11 mouse cellular contexts compared by ENCODE assay signal in the genomic region with DNA sequence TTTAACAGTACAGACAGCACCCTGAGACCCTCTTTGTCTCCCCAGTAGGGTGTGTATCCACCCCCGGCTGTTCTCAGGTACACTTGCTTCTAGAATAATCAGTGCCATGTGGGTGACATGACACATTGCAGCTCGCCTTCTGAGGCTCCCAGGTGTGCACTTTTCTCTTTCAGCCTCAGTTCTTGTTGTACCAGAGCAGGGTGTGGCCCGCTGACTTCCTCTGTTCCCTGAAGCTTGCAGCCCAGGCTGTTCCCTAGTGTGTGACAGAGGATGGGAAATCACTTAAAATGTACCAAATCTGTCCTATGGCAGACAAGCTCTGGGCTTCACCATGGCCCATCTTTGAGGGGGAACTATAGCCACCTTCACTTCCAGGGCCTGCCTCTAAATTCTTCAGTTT.
A peak's percentile ranks its signal among the peaks of the same experiment; 100 is the strongest.
DNase-seq lines count a peak whose midpoint lies in the region; ATAC-seq and TF ChIP-seq lines count a peak whose summit lies in the region.
"Had no signal": no experiment of that assay in that cellular context is flagged by ENCODE, and none has a peak within 500 bp of the region (broad histone marks: within the 10 kb centered on the region; RNA-seq: fewer than 3 reads in every experiment).

No protein-coding gene starts in this region.

- peaks cover 27% of the 10 kb centered on the region for H3K4me1 ChIP-seq in lung, embryonic 15.5 days
- H3K4me1 ChIP-seq in embryonic facial prominence, embryonic 10.5 days = peaks cover 25% of the 10 kb centered on the region
- H3K4me1 ChIP-seq in hindbrain, embryonic 15.5 days (replicated peaks) = peaks cover 25% of the 10 kb centered on the region

- no peaks in the 10 kb centered on the region for H3K27me3 ChIP-seq in lung, embryonic 15.5 days
- no peaks in the 10 kb centered on the region for H3K27me3 ChIP-seq in embryonic facial prominence, embryonic 10.5 days (replicated peaks; ENCODE audit: low read depth, poor library complexity, severe bottlenecking)
- H3K27me3 ChIP-seq in hindbrain, embryonic 15.5 days = no peaks in the 10 kb centered on the region

- no peaks in the 10 kb centered on the region for H3K36me3 ChIP-seq in lung, embryonic 15.5 days
- no peaks in the 10 kb centered on the region for H3K36me3 ChIP-seq in embryonic facial prominence, embryonic 10.5 days (replicated peaks)
- H3K36me3 ChIP-seq in hindbrain, embryonic 15.5 days = no peaks in the 10 kb centered on the region
- H3K36me3 ChIP-seq: G1E had no signal

- TF ChIP-seq CTCF in gastrocnemius, adult 2 months (IDR thresholded peaks at IDR 0.05) = no peak

- no peak overlapping the region for H3K4me3 ChIP-seq in gastrocnemius, adult 2 months
- H3K4me3 ChIP-seq in lung, embryonic 15.5 days = no peak overlapping the region
- no peak overlapping the region for H3K4me3 ChIP-seq in embryonic facial prominence, embryonic 10.5 days
- no peak overlapping the region for H3K4me3 ChIP-seq in hindbrain, embryonic 15.5 days

- intact Hi-C loops in gastrocnemius, adult 2 months (cut with DNase I) = loop anchor here (10.0 kb wide), 1 partner anchor 61 kb away; no protein-coding TSS in a partner anchor

- ATAC-seq in lung, embryonic 15.5 days (ENCODE audit: borderline replicate concordance, extremely low read depth, low FRiP score, low TSS enrichment) = no peak
- ATAC-seq in hindbrain, embryonic 15.5 days (ENCODE audit: low FRiP score, low read depth) = no peak

- WGBS in lung, embryonic 15.5 days = 67% methylated on average over 3 of the region's 3 CpGs
- WGBS in embryonic facial prominence, embryonic 10.5 days = 79% methylated on average over 3 of the region's 3 CpGs
- 91% methylated on average over 3 of the region's 3 CpGs for WGBS in hindbrain, embryonic 15.5 days

- no peak overlapping the region for H3K9ac ChIP-seq in lung, embryonic 15.5 days
- H3K9ac ChIP-seq in hindbrain, embryonic 15.5 days = no peak overlapping the region

- H3K9me3 ChIP-seq in lung, embryonic 15.5 days = no peaks in the 10 kb centered on the region
- H3K9me3 ChIP-seq in embryonic facial prominence, embryonic 10.5 days = no peaks in the 10 kb centered on the region
- no peaks in the 10 kb centered on the region for H3K9me3 ChIP-seq in hindbrain, embryonic 15.5 days
- H3K9me3 ChIP-seq: G1E had no signal

- DNase-seq in gastrocnemius, adult 2 months = no peak
- no peak for DNase-seq in gastrocnemius, postnatal 10 days
- no peak for DNase-seq in lung, postnatal 25 days (ENCODE audit: low spot score)
- no peak for DNase-seq in embryonic facial prominence, embryonic 10.5 days (ENCODE audit: low spot score)
- no peak for DNase-seq in embryo, embryonic 10.5 days (ENCODE audit: low spot score)
- no peak for DNase-seq in thymus, adult 18-20 months
- DNase-seq: B cell, adult 2 months; cerebellum, adult 2 months had no signal

- H3K4me2 ChIP-seq in lung, embryonic 15.5 days = no peak overlapping the region
- H3K4me2 ChIP-seq in hindbrain, embryonic 15.5 days = no peak overlapping the region

- H3K27ac ChIP-seq in gastrocnemius, adult 2 months = peak overlapping the region; percentile 73
- H3K27ac ChIP-seq in lung, embryonic 15.5 days = peak overlapping the region; percentile 69
- H3K27ac ChIP-seq in embryonic facial prominence, embryonic 10.5 days (replicated peaks) = peak overlapping the region; percentile 2; the same call in 1 of the 2 replicates
- H3K27ac ChIP-seq in hindbrain, embryonic 15.5 days (replicated peaks) = 0 out of 2 replicates have a peak overlapping the region, but pooled peaks have one; percentile 33

Comparison
In these comparisons a context has a peak if more than half of its experiments do, and no peak if none do; other contexts are left out.
1. H3K27ac ChIP-seq: peak in every context shown above with its lines; median percentile 73 in gastrocnemius, adult 2 months; 69 in lung, embryonic 15.5 days; 33 in hindbrain, embryonic 15.5 days; 2 in embryonic facial prominence, embryonic 10.5 days.